Mouse (Mus musculus) testis, adult 2 months (tissue): Measurements from ENCODE around the gene Hmg20b.

Experiments
- CTCF ChIP-seq: fragments of 200-500 bp; IDR thresholded peaks from 2 replicates; pipeline ENCODE4 v1.5.1; 2012; ENCODE audit warnings: low read depth, mild to moderate bottlenecking, inconsistent platforms, low read length, moderate library complexity; ENCODE audit not compliant: control insufficient read depth, insufficient read depth, insufficient replicate concordance
- POLR2A ChIP-seq: fragments of 200-500 bp; IDR thresholded peaks from 2 replicates; pipeline ENCODE4 v1.6.1; 2012; ENCODE audit warnings: low read depth, mild to moderate bottlenecking, inconsistent platforms, low read length, moderate library complexity; ENCODE audit not compliant: control insufficient read depth

GRCm38 (mm10) chr10:81319330-81319699 is 31.0 kb downstream of the Hmg20b start:
- TF ChIP-seq POLR2A (no peak), CTCF (0 out of 2 replicates have a peak, but pooled peaks have one; percentile 19)
